Mouse (Mus musculus): ENCODE data around the gene Lbp. TPM values are rescaled to one million over a fixed set of nuclear protein-coding genes. Genes with fewer than 3 reads are reported as not detected.
A peak's percentile ranks its signal among the peaks of the same experiment; 100 is the strongest.

The Lbp gene
- polyA plus RNA-seq, 1 experiment from 2014 or later = 34.5 TPM

- ATAC-seq (ENCODE audit: low FRiP score, low TSS enrichment) = no peak
- Histone ChIP-seq H3K9ac (replicated peaks; ENCODE audit: low read length) (no peak overlapping the region), H3K9me3 (ENCODE audit: low read length) (no peaks in the 10 kb centered on the region), H3K36me3 (ENCODE audit: insufficient read depth, low read length) (no peaks in the 10 kb centered on the region), H3K27me3 (ENCODE audit: insufficient read depth, low read length) (no peaks in the 10 kb centered on the region), H3K27ac (ENCODE audit: low read length) (no peak overlapping the region; the same call in 1 of the 2 replicates), H3K4me3 (ENCODE audit: low read length) (no peak overlapping the region), H3K4me1 (ENCODE audit: insufficient read depth, low read length) (peaks cover 38% of the 10 kb centered on the region), H3K4me2 (replicated peaks; ENCODE audit: low read depth, low read length) (no peak overlapping the region)
- 34% methylated on average over 6 of the region's 6 CpGs for WGBS
Measured at GRCm38 (mm10) chr2:158276451-158276850, 29.8 kb upstream of the Lbp start.

DNA sequence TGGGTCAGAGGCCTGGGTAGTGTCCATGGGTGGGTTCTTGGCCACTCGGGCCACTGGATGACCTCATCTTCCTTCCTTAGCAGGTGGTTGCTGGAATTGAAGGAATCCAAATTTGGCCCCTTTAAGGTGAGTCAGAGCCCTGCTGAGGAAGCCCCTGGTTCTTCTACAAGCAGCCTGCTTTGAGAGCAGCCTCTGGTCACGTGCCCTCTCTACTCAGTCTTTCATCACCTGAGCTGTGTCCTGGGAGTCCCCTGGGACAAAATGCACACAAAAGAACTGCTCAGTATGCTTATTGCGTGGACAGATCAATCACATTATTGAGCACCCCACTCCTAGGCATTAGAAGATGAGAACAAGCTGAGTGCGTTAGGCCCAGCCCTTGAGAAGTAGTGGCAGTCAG lies 29.4 kb upstream of the Lbp start:
- no peaks in the 10 kb centered on the region for H3K36me3 ChIP-seq (ENCODE audit: insufficient read depth, low read length)
- 63% methylated on average over 4 of the region's 4 CpGs for WGBS
- H3K4me3 ChIP-seq (ENCODE audit: low read length) = no peak overlapping the region
- ATAC-seq (ENCODE audit: low FRiP score, low TSS enrichment) = no peak
- peaks cover 36% of the 10 kb centered on the region for H3K4me1 ChIP-seq (ENCODE audit: insufficient read depth, low read length)
- no peak overlapping the region for H3K9ac ChIP-seq (replicated peaks; ENCODE audit: low read length)
- H3K27me3 ChIP-seq (ENCODE audit: insufficient read depth, low read length) = no peaks in the 10 kb centered on the region
- H3K4me2 ChIP-seq (replicated peaks; ENCODE audit: low read depth, low read length) = no peak overlapping the region
- no peaks in the 10 kb centered on the region for H3K9me3 ChIP-seq (ENCODE audit: low read length)
- H3K27ac ChIP-seq (ENCODE audit: low read length) = no peak overlapping the region

DNA sequence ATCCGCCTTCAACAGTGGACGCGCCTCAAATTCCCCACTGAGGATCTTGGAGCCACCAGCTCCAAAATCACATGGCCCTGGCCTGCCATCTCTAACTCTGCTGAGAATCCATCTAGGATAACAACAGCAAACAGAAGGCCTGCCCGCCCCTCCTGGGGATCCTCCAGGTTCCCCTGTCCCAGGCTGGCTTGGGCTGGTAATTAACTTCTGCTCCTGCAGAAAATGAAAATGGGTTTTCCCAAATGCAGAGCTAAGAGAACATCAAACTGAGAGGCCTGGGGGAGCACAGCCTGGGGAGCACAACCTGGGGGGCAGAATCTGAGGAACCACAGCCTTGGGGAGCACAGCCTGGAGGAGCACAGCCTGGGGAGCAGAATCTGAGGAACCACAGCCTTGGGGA lies 26.6 kb upstream of the Lbp start:
- no peak overlapping the region for H3K9ac ChIP-seq (replicated peaks; ENCODE audit: low read length)
- H3K36me3 ChIP-seq (ENCODE audit: insufficient read depth, low read length) = no peaks in the 10 kb centered on the region
- no peak overlapping the region for H3K4me3 ChIP-seq (ENCODE audit: low read length)
- ATAC-seq (ENCODE audit: low FRiP score, low TSS enrichment) = no peak
- H3K27ac ChIP-seq (ENCODE audit: low read length) = no peak overlapping the region
- peaks cover 29% of the 10 kb centered on the region for H3K4me1 ChIP-seq (ENCODE audit: insufficient read depth, low read length)
- no peak overlapping the region for H3K4me2 ChIP-seq (replicated peaks; ENCODE audit: low read depth, low read length)
- WGBS = 91% methylated on average over 4 of the region's 4 CpGs
- H3K27me3 ChIP-seq (ENCODE audit: insufficient read depth, low read length) = no peaks in the 10 kb centered on the region
- no peaks in the 10 kb centered on the region for H3K9me3 ChIP-seq (ENCODE audit: low read length)

DNA sequence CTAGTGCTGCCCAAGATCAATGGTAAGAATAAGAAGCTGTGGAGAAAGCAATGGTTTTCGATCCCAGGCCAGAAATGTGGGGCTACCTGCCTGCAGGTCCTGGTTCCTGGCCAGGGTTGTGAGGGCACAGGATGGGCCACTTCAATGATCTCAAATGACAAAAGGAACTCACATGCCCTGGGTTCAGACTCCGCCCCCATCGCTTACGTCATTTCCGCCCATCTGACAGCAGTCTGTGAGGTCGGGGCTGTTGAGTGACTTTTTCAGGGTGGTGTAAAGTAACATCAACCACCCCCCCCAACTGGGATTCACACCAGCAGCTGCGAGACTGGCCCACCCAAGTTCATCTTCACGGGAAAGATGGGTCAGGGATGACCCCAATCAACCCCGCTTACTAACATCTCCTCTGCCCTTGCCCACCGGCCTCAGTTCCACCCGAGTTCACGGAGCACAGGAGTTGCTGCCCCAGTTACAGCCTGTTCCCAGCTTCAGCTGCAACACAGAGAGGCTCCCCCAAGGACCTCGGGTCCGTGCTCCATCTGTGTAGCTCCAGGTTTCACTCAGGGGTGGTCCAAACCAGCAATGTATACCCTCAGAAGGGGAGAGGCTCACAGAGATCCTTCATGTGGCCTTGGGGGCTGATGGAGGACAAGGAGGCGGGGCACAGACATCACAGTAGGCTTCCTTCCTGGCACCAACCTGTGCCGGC lies 24.6 kb upstream of the Lbp start:
- Histone ChIP-seq H3K4me1 (ENCODE audit: insufficient read depth, low read length) (peaks cover 34% of the 10 kb centered on the region), H3K4me3 (ENCODE audit: low read length) (no peak overlapping the region), H3K36me3 (ENCODE audit: insufficient read depth, low read length) (no peaks in the 10 kb centered on the region), H3K9ac (replicated peaks; ENCODE audit: low read length) (no peak overlapping the region), H3K27ac (ENCODE audit: low read length) (no peak overlapping the region), H3K4me2 (replicated peaks; ENCODE audit: low read depth, low read length) (no peak overlapping the region), H3K9me3 (ENCODE audit: low read length) (no peaks in the 10 kb centered on the region), H3K27me3 (ENCODE audit: insufficient read depth, low read length) (no peaks in the 10 kb centered on the region)
- ATAC-seq (ENCODE audit: low FRiP score, low TSS enrichment) = no peak
- 56% methylated on average over 16 of the region's 16 CpGs for WGBS

DNA sequence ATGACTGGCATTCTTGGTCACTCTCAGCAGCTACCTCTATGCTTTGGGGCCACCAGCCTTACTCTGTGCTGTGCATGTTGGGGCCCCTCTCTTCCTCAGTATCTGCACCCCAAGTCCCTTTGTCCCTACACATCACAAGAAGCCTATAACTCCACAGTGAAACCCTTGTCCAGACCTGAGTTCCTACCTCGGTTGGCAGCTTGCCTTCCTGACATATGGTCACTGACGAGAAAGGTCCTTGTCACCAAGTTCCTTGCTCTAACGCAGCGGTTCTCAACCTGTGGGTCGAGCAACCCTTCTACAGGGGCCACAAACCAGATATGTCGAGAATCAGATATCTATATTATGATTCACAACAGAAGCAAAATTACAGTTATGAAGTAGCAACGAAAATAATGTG lies 23.2 kb upstream of the Lbp start:
- H3K4me1 ChIP-seq (ENCODE audit: insufficient read depth, low read length) = peaks cover 21% of the 10 kb centered on the region; the same call in 1 of the 2 replicates
- H3K4me2 ChIP-seq (replicated peaks; ENCODE audit: low read depth, low read length) = no peak overlapping the region
- H3K9ac ChIP-seq (replicated peaks; ENCODE audit: low read length) = no peak overlapping the region
- WGBS = 80% methylated on average over 7 of the region's 7 CpGs
- no peak overlapping the region for H3K27ac ChIP-seq (ENCODE audit: low read length)
- no peak overlapping the region for H3K4me3 ChIP-seq (ENCODE audit: low read length)
- no peaks in the 10 kb centered on the region for H3K36me3 ChIP-seq (ENCODE audit: insufficient read depth, low read length)
- no peaks in the 10 kb centered on the region for H3K9me3 ChIP-seq (ENCODE audit: low read length)
- no peaks in the 10 kb centered on the region for H3K27me3 ChIP-seq (ENCODE audit: insufficient read depth, low read length)
- ATAC-seq (ENCODE audit: low FRiP score, low TSS enrichment) = no peak

GRCm38 (mm10) chr2:158283771-158284170 lies 22.5 kb upstream of the Lbp start:
- no peaks in the 10 kb centered on the region for H3K9me3 ChIP-seq (ENCODE audit: low read length)
- H3K36me3 ChIP-seq (ENCODE audit: insufficient read depth, low read length) = no peaks in the 10 kb centered on the region
- H3K4me2 ChIP-seq (replicated peaks; ENCODE audit: low read depth, low read length) = no peak overlapping the region
- WGBS = 86% methylated on average over 6 of the region's 6 CpGs
- H3K4me3 ChIP-seq (ENCODE audit: low read length) = no peak overlapping the region
- peaks cover 18% of the 10 kb centered on the region; the same call in 1 of the 2 replicates for H3K4me1 ChIP-seq (ENCODE audit: insufficient read depth, low read length)
- H3K9ac ChIP-seq (replicated peaks; ENCODE audit: low read length) = no peak overlapping the region
- H3K27me3 ChIP-seq (ENCODE audit: insufficient read depth, low read length) = no peaks in the 10 kb centered on the region
- no peak overlapping the region for H3K27ac ChIP-seq (ENCODE audit: low read length)
- ATAC-seq (ENCODE audit: low FRiP score, low TSS enrichment) = no peak

GRCm38 (mm10) chr2:158284571-158284970 lies 21.7 kb upstream of the Lbp start:
- WGBS = 21% methylated on average over 11 of the region's 11 CpGs
- H3K27me3 ChIP-seq (ENCODE audit: insufficient read depth, low read length) = no peaks in the 10 kb centered on the region
- ATAC-seq (ENCODE audit: low FRiP score, low TSS enrichment) = peak; percentile 67; the same call in 1 of the 2 replicates

GRCm38 (mm10) chr2:158285655-158286054 lies 20.6 kb upstream of the Lbp start:
- H3K4me1 ChIP-seq (ENCODE audit: insufficient read depth, low read length) = peaks cover 18% of the 10 kb centered on the region; the same call in 1 of the 2 replicates
- H3K27ac ChIP-seq (ENCODE audit: low read length) = no peak overlapping the region
- no peaks in the 10 kb centered on the region for H3K27me3 ChIP-seq (ENCODE audit: insufficient read depth, low read length)
- no peak overlapping the region for H3K9ac ChIP-seq (replicated peaks; ENCODE audit: low read length)
- ATAC-seq (ENCODE audit: low FRiP score, low TSS enrichment) = 0 out of 2 replicates have a peak, but pooled peaks have one; percentile 31
- no peak overlapping the region for H3K4me2 ChIP-seq (replicated peaks; ENCODE audit: low read depth, low read length)
- 53% methylated on average over 6 of the region's 6 CpGs for WGBS
- H3K4me3 ChIP-seq (ENCODE audit: low read length) = no peak overlapping the region
- H3K36me3 ChIP-seq (ENCODE audit: insufficient read depth, low read length) = no peaks in the 10 kb centered on the region
- H3K9me3 ChIP-seq (ENCODE audit: low read length) = no peaks in the 10 kb centered on the region

More at GRCm38 (mm10) chr2:158284571-158284970, 21.7 kb upstream of the Lbp start:
- no peak overlapping the region for H3K9ac ChIP-seq (replicated peaks; ENCODE audit: low read length)
- no peaks in the 10 kb centered on the region for H3K9me3 ChIP-seq (ENCODE audit: low read length)
- H3K4me3 ChIP-seq (ENCODE audit: low read length) = no peak overlapping the region
- H3K4me2 ChIP-seq (replicated peaks; ENCODE audit: low read depth, low read length) = no peak overlapping the region
- no peak overlapping the region for H3K27ac ChIP-seq (ENCODE audit: low read length)
- H3K36me3 ChIP-seq (ENCODE audit: insufficient read depth, low read length) = no peaks in the 10 kb centered on the region
- peaks cover 18% of the 10 kb centered on the region; the same call in 1 of the 2 replicates for H3K4me1 ChIP-seq (ENCODE audit: insufficient read depth, low read length)

DNA sequence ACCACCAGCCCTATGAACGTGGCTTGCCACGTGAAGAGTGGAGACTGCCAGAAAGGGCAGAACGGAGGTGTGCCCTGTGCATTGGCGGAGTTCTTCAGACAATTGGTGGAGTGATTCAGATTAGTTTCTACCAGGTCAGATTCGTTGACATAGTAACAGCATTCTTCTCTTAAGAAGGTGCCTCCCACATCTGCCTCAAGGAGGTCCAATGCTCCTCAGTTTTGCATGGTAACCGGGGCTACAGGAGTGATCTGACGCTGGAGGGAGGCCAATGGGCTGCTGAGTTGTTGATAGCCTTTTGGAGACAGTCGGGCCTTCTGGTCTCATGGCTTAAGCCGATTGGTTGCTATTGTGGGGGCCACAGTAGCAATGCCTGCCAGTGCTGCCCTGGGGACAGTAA lies 10.6 kb upstream of the Lbp start:
- Histone ChIP-seq H3K4me1 (ENCODE audit: insufficient read depth, low read length) (peaks cover 5% of the 10 kb centered on the region; the same call in 1 of the 2 replicates), H3K4me3 (ENCODE audit: low read length) (no peak overlapping the region), H3K36me3 (ENCODE audit: insufficient read depth, low read length) (no peaks in the 10 kb centered on the region), H3K9me3 (ENCODE audit: low read length) (no peaks in the 10 kb centered on the region), H3K9ac (replicated peaks; ENCODE audit: low read length) (no peak overlapping the region), H3K27ac (ENCODE audit: low read length) (no peak overlapping the region), H3K27me3 (ENCODE audit: insufficient read depth, low read length) (no peaks in the 10 kb centered on the region), H3K4me2 (replicated peaks; ENCODE audit: low read depth, low read length) (no peak overlapping the region)
- WGBS = 48% methylated on average over 9 of the region's 9 CpGs
- no peak for ATAC-seq (ENCODE audit: low FRiP score, low TSS enrichment)

GRCm38 (mm10) chr2:158299203-158299602 lies 7.1 kb upstream of the Lbp start:
- Histone ChIP-seq H3K27ac (ENCODE audit: low read length) (no peak overlapping the region), H3K4me2 (replicated peaks; ENCODE audit: low read depth, low read length) (no peak overlapping the region), H3K9ac (replicated peaks; ENCODE audit: low read length) (no peak overlapping the region), H3K36me3 (ENCODE audit: insufficient read depth, low read length) (no peaks in the 10 kb centered on the region), H3K4me1 (ENCODE audit: insufficient read depth, low read length) (peaks cover 5% of the 10 kb centered on the region; the same call in 1 of the 2 replicates), H3K27me3 (ENCODE audit: insufficient read depth, low read length) (no peaks in the 10 kb centered on the region), H3K9me3 (ENCODE audit: low read length) (no peaks in the 10 kb centered on the region), H3K4me3 (ENCODE audit: low read length) (no peak overlapping the region)
- no peak for ATAC-seq (ENCODE audit: low FRiP score, low TSS enrichment)
- WGBS = 70% methylated on average over 3 of the region's 3 CpGs

Data from kidney, embryonic 16.5 days (tissue).